Mouse (Mus musculus): Measurements from ENCODE around the gene Sp110. TPM values are rescaled to one million over a fixed set of nuclear protein-coding genes. Genes with fewer than 3 reads are reported as not detected.
"Not testable (repeated sequence)": the region's sequence is repeated elsewhere in the genome, so short reads cannot be mapped to it uniquely, and the experiment has no call there.

The Sp110 gene
- polyA plus RNA-seq, 1 experiment from 2014 or later, result 0.62 TPM

DNA sequence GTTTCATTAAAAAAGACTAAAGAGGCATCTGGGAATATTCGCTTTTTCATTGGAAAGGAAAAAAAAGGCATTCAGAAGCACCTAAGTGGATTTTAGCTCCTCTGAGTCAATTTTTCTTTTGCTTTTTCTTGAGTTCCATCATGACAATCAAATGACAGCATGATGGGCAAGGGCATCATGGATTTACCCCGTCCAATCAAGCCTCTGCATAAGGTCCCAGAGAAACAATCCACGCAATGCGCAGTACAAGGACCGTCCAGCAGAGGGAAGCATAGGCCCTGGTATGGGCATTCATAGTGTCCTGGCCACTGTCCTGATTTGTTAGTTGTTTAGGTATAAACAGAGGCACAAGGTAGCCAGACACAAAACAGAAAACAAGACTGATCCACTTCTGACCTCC is 17.1 kb downstream of the Sp110 start:
- H3K4me3 ChIP-seq; H3K27ac ChIP-seq; DNase-seq (ENCODE audit: low spot score); H3K27me3 ChIP-seq (ENCODE audit: insufficient read depth, poor library complexity, severe bottlenecking); H3K36me3 ChIP-seq; H3K4me1 ChIP-seq; H3K9me3 ChIP-seq: not testable (repeated sequence)
- WGBS, result 35% methylated on average over 5 of the region's 5 CpGs

DNA sequence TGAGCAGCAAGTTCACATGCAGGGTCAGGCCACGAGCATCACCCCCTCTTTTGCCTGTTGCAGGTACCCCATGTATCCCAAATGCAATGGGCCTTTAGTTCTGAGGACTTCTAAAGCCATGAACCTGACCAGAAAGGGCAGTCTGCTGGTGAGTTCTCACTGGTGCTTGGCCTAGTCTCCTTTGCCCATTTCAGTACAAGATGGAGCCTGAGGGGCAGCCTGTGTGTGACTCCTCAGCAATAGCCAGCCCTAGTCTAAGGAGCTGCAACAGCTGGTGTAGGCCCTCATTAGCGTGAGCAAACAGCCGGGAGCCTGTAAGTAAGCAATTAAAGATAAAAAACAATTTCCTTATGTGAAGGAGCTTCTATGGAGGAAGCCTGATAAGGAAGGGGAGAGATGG is 18.0 kb downstream of the Sp110 start:
- H3K27ac ChIP-seq; H3K9me3 ChIP-seq; DNase-seq (ENCODE audit: low spot score); H3K36me3 ChIP-seq; H3K4me1 ChIP-seq; H3K27me3 ChIP-seq (ENCODE audit: insufficient read depth, poor library complexity, severe bottlenecking); H3K4me3 ChIP-seq: not testable (repeated sequence)
- WGBS, result 64% methylated on average over 3 of the region's 3 CpGs

DNA sequence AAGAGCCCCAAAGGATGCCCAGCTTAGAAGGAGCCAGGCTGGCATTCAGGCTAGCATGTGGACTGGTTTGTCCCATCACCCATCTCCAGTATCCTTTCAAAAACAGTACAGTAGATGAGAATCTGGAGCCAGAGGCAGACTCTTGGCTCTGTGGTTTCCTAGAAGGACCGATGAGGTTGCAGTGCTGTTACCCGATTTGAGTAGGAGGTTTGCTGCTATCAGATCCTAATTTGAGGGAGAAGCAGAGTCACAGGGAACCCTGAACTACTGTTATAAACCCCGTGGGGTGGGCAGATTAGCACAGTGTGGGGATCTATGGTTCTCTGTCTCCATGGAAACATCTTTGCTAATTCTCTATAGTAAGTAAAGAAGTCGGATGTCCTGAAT is 18.5 kb downstream of the Sp110 start:
- H3K27ac ChIP-seq; H3K36me3 ChIP-seq; DNase-seq (ENCODE audit: low spot score); H3K4me3 ChIP-seq; H3K4me1 ChIP-seq; H3K9me3 ChIP-seq; H3K27me3 ChIP-seq (ENCODE audit: insufficient read depth, poor library complexity, severe bottlenecking): not testable (repeated sequence)
- 67% methylated on average over 3 of the region's 4 CpGs for WGBS

DNA sequence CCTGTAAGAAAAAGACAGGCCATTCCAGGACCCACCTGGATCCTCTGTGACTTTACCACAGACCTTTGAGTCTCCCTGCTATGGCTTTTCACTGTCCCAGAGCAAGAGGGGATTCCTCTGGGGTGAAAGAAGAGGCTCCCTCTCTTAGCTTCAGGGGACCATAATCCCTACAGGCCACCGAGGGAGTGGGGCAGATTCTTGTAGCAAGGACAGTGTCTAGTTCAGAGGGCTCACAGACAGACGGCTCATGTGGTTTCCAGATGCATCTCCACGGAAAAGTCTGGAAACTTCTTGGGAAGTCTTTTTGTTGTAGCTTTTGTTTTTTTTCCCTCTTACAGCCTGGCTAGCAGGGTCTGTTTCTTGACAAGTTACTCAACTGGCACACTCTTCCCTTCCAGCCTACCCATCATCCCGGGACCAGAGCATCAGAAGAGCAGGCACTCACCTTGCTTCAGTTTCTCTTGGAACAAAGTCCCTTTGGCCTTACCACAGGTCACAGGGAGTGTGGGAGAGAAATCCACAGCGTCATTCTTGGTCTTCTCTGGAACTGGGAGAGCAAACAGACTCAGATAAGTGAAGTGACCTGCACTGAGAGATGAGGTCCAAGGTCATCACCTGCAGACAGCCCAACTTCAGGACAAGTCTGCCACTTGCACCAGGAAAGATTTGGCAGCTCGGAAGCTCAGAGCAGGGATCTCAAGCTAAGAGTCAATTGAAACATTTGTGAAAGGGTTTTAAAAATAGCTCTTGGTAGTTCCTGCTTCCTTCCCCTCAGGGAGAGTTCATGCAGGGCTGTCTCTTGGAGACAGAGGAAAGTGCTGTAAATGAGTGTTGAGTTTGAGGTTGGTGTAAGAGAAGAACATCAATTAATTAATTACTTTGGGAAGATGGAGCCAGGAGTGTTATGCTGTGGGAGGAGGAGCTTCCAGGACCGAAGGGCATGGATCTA is 19.1 kb downstream of the Sp110 start:
- WGBS, result 63% methylated on average over 6 of the region's 7 CpGs
- H3K9me3 ChIP-seq; H3K4me1 ChIP-seq; H3K36me3 ChIP-seq; DNase-seq (ENCODE audit: low spot score); H3K27me3 ChIP-seq (ENCODE audit: insufficient read depth, poor library complexity, severe bottlenecking); H3K4me3 ChIP-seq; H3K27ac ChIP-seq: not testable (repeated sequence)

DNA sequence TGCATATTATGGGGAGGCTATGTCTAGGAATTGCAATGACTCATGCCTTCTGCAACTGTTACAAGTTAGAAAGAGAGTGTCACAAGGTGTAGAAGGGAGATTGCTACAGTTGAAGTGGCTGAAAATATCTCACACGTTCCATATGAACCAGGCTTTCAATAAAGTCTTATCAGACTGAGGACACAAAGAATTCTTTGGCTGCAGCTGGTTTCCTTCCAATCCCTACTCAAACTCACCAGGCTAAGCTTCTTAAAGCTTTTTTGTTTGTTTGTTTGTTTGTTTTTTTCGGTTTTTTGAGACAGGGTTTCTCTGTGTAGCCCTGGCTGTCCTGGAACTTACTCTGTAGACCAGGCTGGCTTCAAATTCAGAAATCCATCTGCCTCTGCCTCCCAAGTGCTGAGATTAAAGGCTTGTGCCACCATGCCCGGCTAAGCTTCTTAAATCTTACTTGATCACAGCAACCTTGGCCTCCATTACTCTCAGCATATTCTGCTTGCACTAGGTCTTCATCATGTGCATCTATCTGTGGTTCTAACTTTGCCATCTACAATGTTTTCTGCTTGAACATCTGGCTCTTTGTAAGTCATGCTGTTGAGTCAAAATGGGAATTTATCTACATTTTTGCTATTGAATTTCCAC is 20.1 kb downstream of the Sp110 start:
- H3K27ac ChIP-seq; H3K27me3 ChIP-seq (ENCODE audit: insufficient read depth, poor library complexity, severe bottlenecking): not testable (repeated sequence)
- WGBS, result 48% methylated on average over 3 of the region's 3 CpGs

DNA sequence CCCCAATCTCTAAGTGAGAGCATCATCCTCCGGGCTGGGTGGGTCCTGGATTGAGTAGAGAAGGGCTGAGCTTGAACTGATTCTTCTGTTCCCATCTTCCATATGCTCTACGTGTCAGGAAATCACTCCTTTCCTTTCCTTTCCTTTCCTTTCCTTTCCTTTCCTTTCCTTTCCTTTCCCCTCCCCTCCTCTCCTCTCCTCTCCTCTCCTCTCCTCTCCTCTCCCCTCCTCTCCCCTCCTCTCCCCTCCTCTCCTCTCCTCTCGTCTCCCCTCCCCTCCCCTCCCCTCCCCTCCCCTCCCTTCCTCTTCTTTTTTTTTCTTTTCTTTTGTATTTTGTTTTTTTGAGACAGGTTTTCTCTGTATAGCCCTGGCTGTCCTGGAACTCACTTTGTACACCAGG is 23.2 kb downstream of the Sp110 start, which contains the start of gene G530012D18Rik:
G530012D18Rik (plus strand) TSS at position 301 of the 400 bp plus-strand sequence.
- WGBS, result 75% methylated on average over 2 of the region's 3 CpGs

More for the DNA sequence above, 20.1 kb downstream of the Sp110 start:
- H3K9me3 ChIP-seq; DNase-seq (ENCODE audit: low spot score); H3K4me3 ChIP-seq; H3K36me3 ChIP-seq; H3K4me1 ChIP-seq: not testable (repeated sequence)

DNA sequence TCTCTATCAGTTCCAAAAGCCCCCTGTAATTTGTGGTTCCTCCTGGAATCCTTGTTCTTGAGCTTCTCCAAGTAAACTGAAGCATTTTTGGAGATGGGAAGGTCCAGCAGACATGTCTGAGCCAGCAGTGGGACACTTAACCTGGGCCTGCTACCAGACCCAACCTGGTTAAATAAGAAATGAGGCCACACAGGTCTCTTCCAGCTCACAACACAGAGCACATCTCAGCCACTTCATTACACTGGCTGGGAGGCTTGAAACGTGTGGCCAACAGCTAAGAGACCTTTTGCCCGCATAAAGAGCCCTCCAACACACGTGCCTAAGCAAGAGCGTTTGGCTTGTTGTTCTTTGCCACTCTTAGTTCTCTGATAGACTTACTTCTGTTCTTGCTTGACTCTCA is 25.1 kb downstream of the Sp110 start:
- H3K27me3 ChIP-seq (ENCODE audit: insufficient read depth, poor library complexity, severe bottlenecking); H3K9me3 ChIP-seq; H3K4me3 ChIP-seq; H3K4me1 ChIP-seq; H3K36me3 ChIP-seq; DNase-seq (ENCODE audit: low spot score); H3K27ac ChIP-seq: not testable (repeated sequence)
- 63% methylated on average over 4 of the region's 4 CpGs for whole genome bisulfite sequencing

More for the DNA sequence above, 23.2 kb downstream of the Sp110 start, which contains the start of gene G530012D18Rik:
- not testable (repeated sequence) for H3K36me3 ChIP-seq; H3K4me3 ChIP-seq; H3K27ac ChIP-seq; H3K27me3 ChIP-seq (ENCODE audit: insufficient read depth, poor library complexity, severe bottlenecking); DNase-seq (ENCODE audit: low spot score); H3K9me3 ChIP-seq; H3K4me1 ChIP-seq

DNA sequence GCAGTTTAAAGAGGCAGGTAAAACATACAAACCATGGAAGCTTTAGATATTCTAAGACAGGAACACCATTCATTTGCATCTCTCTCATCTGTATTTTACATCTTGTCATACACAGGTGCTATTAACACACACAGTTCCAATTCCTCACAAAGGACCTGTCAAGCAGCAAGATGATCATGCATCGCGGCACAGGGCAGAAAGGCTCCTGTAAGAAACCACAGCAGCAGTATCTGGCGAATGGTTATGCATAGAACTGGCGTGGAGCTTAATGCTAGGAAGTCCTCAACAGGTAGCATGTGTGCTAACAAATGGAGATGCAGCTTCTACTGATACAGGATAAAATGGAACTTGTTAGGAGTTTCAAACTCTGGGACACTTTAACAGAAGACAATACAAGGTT is 43.4 kb downstream of the Sp110 start:
- 79% methylated on average over 4 of the region's 4 CpGs for WGBS

DNA sequence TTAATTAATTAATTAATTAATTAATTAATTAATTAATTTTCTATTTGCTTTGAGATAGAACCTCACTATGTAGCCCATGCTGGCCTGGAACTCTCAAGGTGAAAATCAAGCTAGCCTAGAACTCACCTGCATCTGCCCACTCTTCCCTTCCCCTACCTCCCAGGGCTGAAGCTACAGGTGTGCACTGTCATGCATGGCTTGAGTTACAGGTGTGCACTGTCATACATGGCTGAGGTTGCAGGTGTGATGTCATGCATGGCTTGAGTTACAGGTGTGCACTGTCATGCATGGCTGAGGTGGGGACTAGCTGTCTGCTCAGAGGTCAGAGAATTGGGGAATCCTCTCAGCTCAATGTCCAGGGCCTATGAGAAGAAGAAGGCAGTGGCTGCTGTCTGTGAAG is 52.2 kb downstream of the Sp110 start:
- not testable (repeated sequence) for H3K27ac ChIP-seq; H3K27me3 ChIP-seq (ENCODE audit: insufficient read depth, poor library complexity, severe bottlenecking); H3K4me3 ChIP-seq; H3K9me3 ChIP-seq; DNase-seq (ENCODE audit: low spot score); H3K36me3 ChIP-seq; H3K4me1 ChIP-seq

More for the DNA sequence above, 43.4 kb downstream of the Sp110 start:
- H3K4me3 ChIP-seq; DNase-seq (ENCODE audit: low spot score); H3K27ac ChIP-seq; H3K4me1 ChIP-seq; H3K36me3 ChIP-seq; H3K9me3 ChIP-seq; H3K27me3 ChIP-seq (ENCODE audit: insufficient read depth, poor library complexity, severe bottlenecking): not testable (repeated sequence)

DNA sequence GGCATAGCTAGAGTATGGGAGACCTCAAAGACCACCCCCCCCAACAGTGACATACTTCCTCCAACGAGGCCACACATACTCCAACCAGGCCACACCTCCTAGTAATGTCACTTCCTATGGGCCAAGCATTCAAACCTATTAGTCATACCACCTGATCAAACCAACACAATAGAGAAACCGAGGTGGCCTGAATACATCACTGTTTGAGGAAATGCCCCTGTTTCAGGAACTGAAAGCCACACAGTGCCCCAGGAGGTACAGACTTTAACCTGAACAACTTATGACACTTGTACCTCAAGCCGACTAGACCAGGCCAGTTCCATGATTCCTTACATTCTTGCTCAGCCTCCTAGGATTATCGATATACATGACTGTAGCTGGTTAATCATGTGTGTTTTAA is 54.8 kb downstream of the Sp110 start:
- not testable (repeated sequence) for H3K27me3 ChIP-seq (ENCODE audit: insufficient read depth, poor library complexity, severe bottlenecking); DNase-seq (ENCODE audit: low spot score); H3K36me3 ChIP-seq; H3K9me3 ChIP-seq; H3K4me1 ChIP-seq; H3K27ac ChIP-seq; H3K4me3 ChIP-seq
- WGBS, result 77% methylated on average over 4 of the region's 4 CpGs

DNA sequence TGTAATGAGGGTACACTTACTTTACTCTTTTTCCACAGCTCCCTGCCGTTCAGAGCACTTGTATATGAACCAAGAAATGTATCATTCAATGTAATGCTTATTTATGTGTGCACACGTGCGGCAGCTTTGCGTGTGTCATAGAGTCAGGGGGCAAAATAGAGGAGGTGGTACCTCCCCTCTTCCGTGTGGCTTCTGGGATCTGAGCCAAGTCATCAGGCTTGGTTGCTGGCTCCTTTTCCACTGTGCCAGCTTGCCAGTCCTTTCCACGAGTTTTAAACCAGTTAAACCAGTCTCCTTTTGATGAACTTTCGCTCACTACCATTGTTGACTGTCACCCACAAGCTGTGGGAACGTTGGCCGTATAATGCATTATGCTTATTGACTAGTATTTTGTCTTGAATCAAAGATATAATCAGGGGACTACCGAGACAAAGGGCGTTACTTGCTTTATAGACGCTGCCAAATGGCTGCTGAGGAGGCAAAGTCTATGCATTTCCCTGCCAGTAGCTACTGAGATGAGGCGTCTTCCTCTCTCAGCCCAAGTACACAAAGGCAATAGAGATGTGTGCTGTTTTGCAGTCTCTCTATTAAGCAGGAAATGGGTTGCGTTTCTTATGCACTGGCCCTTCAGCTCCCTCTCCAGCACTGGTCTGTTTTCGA is 70.0 kb downstream of the Sp110 start:
- not testable (repeated sequence) for DNase-seq (ENCODE audit: low spot score); H3K9me3 ChIP-seq; H3K27me3 ChIP-seq (ENCODE audit: insufficient read depth, poor library complexity, severe bottlenecking); H3K27ac ChIP-seq; H3K4me3 ChIP-seq; H3K4me1 ChIP-seq; H3K36me3 ChIP-seq
- 76% methylated on average over 14 of the region's 15 CpGs for WGBS

Data from heart, embryonic 10.5 days (tissue).